Mouse (Mus musculus) telencephalon, adult 2 months (tissue): ENCODE results near the gene Tango6.
"Not testable (repeated sequence)": the region's sequence is repeated elsewhere in the genome, so short reads cannot be mapped to it uniquely, and the experiment has no call there.

Source experiments
- DNase-seq: peaks from one replicate; pipeline ENCODE4 v3.0.0-alpha.2; 2011; ENCODE audit warnings: low read depth, low spot score

Gene Tango6

GRCm38 (mm10) chr8:106761317-106761716 lies 78.4 kb downstream of the Tango6 start:
- no peak for DNase-seq

GRCm38 (mm10) chr8:106761867-106762523 lies 79.1 kb downstream of the Tango6 start:
- no peak for DNase-seq

- DNase-seq, result no peak
These were observed 81.7 kb downstream of the Tango6 start for GRCm38 (mm10) chr8:106764529-106764928.

GRCm38 (mm10) chr8:106765570-106765969 lies 82.7 kb downstream of the Tango6 start:
- no peak for DNase-seq

- no peak for DNase-seq
These were observed 83.9 kb downstream of the Tango6 start for GRCm38 (mm10) chr8:106766736-106767135.

GRCm38 (mm10) chr8:106769147-106769805 lies 86.4 kb downstream of the Tango6 start:
- no peak for DNase-seq

GRCm38 (mm10) chr8:106770596-106771179 lies 87.8 kb downstream of the Tango6 start:
- peak; percentile 65 for DNase-seq

GRCm38 (mm10) chr8:106772094-106772493 lies 89.2 kb downstream of the Tango6 start:
- DNase-seq, result no peak

GRCm38 (mm10) chr8:106772501-106772900 lies 89.6 kb downstream of the Tango6 start:
- DNase-seq, result no peak

GRCm38 (mm10) chr8:106774567-106775320 lies 91.9 kb downstream of the Tango6 start:
- DNase-seq, result peak; percentile 28

GRCm38 (mm10) chr8:106789623-106790022 lies 106.8 kb downstream of the Tango6 start:
- no peak for DNase-seq

GRCm38 (mm10) chr8:106794820-106795219 lies 112.0 kb downstream of the Tango6 start:
- no peak for DNase-seq

- DNase-seq, result no peak
These were observed 117.0 kb downstream of the Tango6 start for GRCm38 (mm10) chr8:106799821-106800220.

- no peak for DNase-seq
These were observed 118.4 kb downstream of the Tango6 start for GRCm38 (mm10) chr8:106801261-106801660.

- DNase-seq, result not testable (repeated sequence)
These were observed 119.7 kb downstream of the Tango6 start for GRCm38 (mm10) chr8:106802384-106803137.

- no peak for DNase-seq
These were observed 123.0 kb downstream of the Tango6 start for GRCm38 (mm10) chr8:106805859-106806258.

GRCm38 (mm10) chr8:106807461-106807860 lies 124.6 kb downstream of the Tango6 start:
- DNase-seq, result no peak

- no peak for DNase-seq
These were observed 126.9 kb downstream of the Tango6 start for GRCm38 (mm10) chr8:106809726-106810125.

- peak; percentile 38 for DNase-seq
These were observed 127.5 kb downstream of the Tango6 start for GRCm38 (mm10) chr8:106810406-106810805.

GRCm38 (mm10) chr8:106812560-106812959 lies 129.7 kb downstream of the Tango6 start:
- DNase-seq, result no peak

- no peak for DNase-seq
These were observed 133.7 kb downstream of the Tango6 start for GRCm38 (mm10) chr8:106816431-106817170.
